Mouse (Mus musculus) testis, adult 2 months (tissue): ENCODE data around the gene Vamp4. TPM values are rescaled to one million over a fixed set of nuclear protein-coding genes. Genes with fewer than 3 reads are reported as not detected.

Experiments used
- H3K27ac ChIP-seq: fragments of 200-500 bp; 2 replicates; pipeline ENCODE4 v1.5.1; 2012; ENCODE audit warnings: low read depth, low read length; ENCODE audit not compliant: control insufficient read depth, insufficient read depth
- H3K27me3 ChIP-seq: fragments of 200-500 bp; 2 replicates; pipeline ENCODE4 v1.6.1; 2012; ENCODE audit warnings: mild to moderate bottlenecking, low read length, moderate library complexity; ENCODE audit not compliant: control insufficient read depth, insufficient read depth
- H3K36me3 ChIP-seq: fragments of 200-500 bp; 2 replicates; pipeline ENCODE4 v1.6.1; 2012; ENCODE audit warnings: mild to moderate bottlenecking, low read length; ENCODE audit not compliant: control insufficient read depth, insufficient read depth
- H3K4me1 ChIP-seq: fragments of 200-500 bp; 2 replicates; pipeline ENCODE4 v1.6.1; 2012; ENCODE audit warnings: low read length; ENCODE audit not compliant: control insufficient read depth, insufficient read depth
- H3K4me3 ChIP-seq: fragments of 200-500 bp; 2 replicates; pipeline ENCODE4 v1.5.1; 2012; ENCODE audit warnings: low read depth, mild to moderate bottlenecking, low read length, moderate library complexity, mixed read lengths; ENCODE audit not compliant: control insufficient read depth
- CTCF ChIP-seq: fragments of 200-500 bp; IDR thresholded peaks from 2 replicates; pipeline ENCODE4 v1.5.1; 2012; ENCODE audit warnings: low read depth, mild to moderate bottlenecking, inconsistent platforms, low read length, moderate library complexity; ENCODE audit not compliant: control insufficient read depth, insufficient read depth, insufficient replicate concordance
- POLR2A ChIP-seq: fragments of 200-500 bp; IDR thresholded peaks from 2 replicates; pipeline ENCODE4 v1.6.1; 2012; ENCODE audit warnings: low read depth, mild to moderate bottlenecking, inconsistent platforms, low read length, moderate library complexity; ENCODE audit not compliant: control insufficient read depth
- polyA plus RNA-seq: library from polyadenylated mRNA; depleted of rRNA; stranded (reverse); fragments of >200 nt; gene quantifications from 2 replicates; pipeline ENCODE4 v1.2.3, GENCODE M21; 2012; rRNA removed

Gene Vamp4
- 20.4 and 24.5 TPM in 2 replicates for polyA plus RNA-seq

DNA sequence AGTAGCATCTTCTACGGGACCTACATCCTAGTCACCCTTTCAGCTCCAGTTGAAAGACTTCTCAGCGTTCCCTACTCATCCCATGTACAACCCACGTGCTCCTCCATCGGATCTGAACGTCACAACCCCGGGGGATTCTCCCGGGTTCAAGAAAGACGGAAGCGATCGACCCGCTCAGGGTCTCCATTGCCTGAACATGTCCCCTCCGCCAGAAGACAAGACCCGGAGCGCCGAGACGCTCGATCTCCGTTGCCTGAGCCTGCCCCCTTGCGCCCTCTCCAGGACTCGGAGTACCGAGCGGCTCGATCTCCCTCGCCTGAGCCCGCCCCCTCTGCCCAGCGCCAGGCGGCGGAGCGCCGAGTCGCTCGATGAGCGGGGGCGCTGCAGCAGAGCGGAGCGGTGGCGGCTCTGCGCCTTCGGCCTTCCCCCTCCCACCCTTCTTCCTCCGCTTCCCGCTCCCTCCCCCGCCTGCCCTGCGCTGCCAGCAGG, at the start of gene Vamp4:
TSS of gene Vamp4 (plus strand) at position 256 of the 489 bp plus-strand sequence.
- peak; percentile 45 for TF ChIP-seq POLR2A
- no peak for TF ChIP-seq CTCF
- Histone ChIP-seq H3K27me3 (no peaks in the 10 kb centered on the region), H3K4me3 (peak within 1 kb of the TSS; percentile 93)

DNA sequence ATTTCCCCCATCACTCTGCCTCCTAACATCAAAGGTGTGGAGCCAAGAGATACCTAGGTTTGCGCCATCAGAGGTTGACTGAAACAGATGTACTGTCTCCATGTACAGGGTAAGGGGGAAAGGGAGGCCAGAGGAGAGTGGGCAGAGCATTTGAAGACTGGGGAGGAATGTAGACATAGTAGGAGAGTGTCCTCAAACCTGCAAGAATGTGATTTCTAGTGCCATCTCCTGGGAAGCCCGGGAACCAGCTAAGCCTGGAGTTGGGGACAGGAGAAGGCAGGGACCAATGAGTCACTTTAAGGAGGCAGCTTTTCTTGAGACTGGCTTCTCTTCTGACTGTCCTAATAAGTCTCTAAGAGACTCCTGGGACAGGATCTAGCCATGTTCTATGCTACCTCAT, 40.7 kb upstream of the Vamp4 start:
- H3K4me1 ChIP-seq, result no peaks in the 10 kb centered on the region
- no peaks in the 10 kb centered on the region for H3K27me3 ChIP-seq
- H3K4me3 ChIP-seq, result no peak overlapping the region
- peaks cover 1% of the 10 kb centered on the region for H3K36me3 ChIP-seq
- TF ChIP-seq CTCF (no peak), POLR2A (no peak)
- no peak overlapping the region for H3K27ac ChIP-seq

More for the DNA sequence above, at the start of gene Vamp4:
- H3K36me3 ChIP-seq, result no peaks in the 10 kb centered on the region
- H3K27ac ChIP-seq, result peak within 1 kb of the TSS; percentile 64
- H3K4me1 ChIP-seq, result no peaks in the 10 kb centered on the region

DNA sequence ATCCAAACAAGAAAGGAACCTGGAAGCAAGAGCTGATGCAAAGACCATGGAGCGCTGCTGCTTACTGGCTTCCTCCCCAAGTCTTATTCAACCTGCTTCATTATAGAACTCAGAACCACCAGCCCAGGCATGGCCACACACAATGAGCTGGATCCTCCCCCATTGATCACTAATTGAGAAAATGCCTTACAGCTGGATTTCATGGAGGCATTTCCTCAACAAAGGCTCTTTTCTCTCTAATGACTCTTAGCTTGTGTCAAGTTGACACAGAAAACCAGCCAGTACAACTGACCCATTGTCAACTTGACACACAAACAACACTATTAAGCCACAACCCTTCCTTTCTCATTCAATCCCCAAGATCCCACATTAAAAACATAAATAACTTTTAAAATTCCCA, 39.6 kb upstream of the Vamp4 start:
- Histone ChIP-seq H3K27me3 (no peaks in the 10 kb centered on the region), H3K4me3 (no peak overlapping the region), H3K27ac (no peak overlapping the region), H3K4me1 (no peaks in the 10 kb centered on the region), H3K36me3 (peaks cover 1% of the 10 kb centered on the region)
- TF ChIP-seq POLR2A, result no peak
- TF ChIP-seq CTCF, result no peak

DNA sequence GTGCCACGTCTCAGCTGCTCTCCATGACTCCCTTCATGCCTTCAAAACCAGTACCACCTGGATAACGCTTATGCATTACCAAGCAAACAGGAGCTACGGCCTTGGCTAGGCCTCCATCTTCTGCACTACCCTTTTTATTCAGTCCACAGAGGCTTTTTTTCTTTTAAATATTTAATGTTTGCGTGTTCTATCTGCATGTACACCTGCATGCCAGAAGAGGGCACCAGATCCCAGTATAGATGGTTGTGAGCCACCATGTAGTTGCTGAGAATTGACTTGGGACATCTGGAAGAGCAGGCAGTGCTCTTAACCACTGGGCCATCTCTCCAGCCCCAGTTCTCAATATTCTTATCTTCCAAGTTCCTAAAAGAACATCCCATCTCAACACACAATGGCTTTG, 38.7 kb upstream of the Vamp4 start:
- Histone ChIP-seq H3K4me1 (no peaks in the 10 kb centered on the region), H3K4me3 (no peak overlapping the region), H3K27ac (no peak overlapping the region), H3K36me3 (peaks cover 1% of the 10 kb centered on the region), H3K27me3 (no peaks in the 10 kb centered on the region)
- no peak for TF ChIP-seq POLR2A
- TF ChIP-seq CTCF, result no peak

DNA sequence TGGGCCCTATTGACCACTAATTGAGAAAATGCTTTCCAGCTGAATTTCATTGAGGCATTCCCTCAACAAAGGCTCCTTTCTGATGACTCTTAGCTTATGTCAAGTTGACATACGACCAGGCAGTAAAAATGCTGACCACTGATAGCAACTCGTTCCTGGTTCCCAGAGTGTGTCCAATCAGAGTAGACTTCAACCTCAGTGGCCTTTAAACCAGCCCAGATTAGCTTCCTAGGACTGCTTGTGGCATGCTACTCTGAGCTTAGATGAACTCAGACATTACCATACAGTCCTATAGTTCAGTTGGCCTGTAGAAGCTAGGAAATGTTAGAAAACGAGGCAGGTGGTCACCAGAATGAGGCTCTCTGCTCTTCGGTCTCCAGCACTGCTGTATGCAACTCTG, 38.0 kb upstream of the Vamp4 start:
- H3K4me1 ChIP-seq, result no peaks in the 10 kb centered on the region
- TF ChIP-seq POLR2A (no peak), CTCF (no peak)
- no peaks in the 10 kb centered on the region for H3K27me3 ChIP-seq
- no peak overlapping the region for H3K27ac ChIP-seq
- H3K4me3 ChIP-seq, result no peak overlapping the region
- peaks cover 1% of the 10 kb centered on the region for H3K36me3 ChIP-seq

DNA sequence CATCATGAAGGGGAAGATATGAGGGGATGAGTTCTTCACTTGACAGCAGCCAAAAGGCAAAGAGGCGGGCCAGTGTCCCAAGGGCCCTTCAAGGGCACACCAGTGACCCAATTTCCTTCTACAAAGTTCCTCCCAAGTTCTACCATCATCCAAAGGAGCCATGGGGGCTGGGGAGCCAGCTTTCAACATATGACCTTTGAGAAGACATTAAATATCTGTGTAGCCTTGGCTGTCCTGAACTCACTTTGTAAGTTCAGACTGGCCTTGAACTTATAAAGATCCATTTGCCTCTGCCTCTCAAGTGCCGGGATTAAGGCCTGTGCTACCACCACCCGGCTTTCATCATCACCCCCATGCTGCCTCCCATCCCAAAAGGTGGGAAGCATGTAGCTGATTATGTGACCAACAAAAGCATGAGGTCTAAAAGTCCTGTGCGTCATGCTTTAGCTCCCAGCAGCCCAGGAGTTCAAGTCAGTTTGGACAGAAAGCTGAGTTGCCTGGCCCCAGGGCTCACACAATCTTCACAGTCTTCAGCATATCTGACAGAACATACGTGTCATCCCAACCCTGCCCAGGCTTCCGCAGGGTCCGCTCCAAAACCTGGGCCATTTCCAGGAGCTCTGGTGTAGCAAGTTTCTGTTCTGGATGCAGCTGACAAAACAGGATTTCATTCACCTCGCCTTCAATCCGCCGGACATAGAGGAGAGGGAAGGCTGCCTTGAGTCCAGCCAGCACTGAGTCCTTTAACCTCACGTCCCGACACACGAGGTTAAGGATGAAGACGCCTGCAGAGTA, 36.4 kb upstream of the Vamp4 start:
- no peak overlapping the region for H3K27ac ChIP-seq
- peaks cover 1% of the 10 kb centered on the region for H3K36me3 ChIP-seq
- no peaks in the 10 kb centered on the region for H3K27me3 ChIP-seq
- TF ChIP-seq CTCF (no peak), POLR2A (no peak)
- no peak overlapping the region for H3K4me3 ChIP-seq
- no peaks in the 10 kb centered on the region for H3K4me1 ChIP-seq

DNA sequence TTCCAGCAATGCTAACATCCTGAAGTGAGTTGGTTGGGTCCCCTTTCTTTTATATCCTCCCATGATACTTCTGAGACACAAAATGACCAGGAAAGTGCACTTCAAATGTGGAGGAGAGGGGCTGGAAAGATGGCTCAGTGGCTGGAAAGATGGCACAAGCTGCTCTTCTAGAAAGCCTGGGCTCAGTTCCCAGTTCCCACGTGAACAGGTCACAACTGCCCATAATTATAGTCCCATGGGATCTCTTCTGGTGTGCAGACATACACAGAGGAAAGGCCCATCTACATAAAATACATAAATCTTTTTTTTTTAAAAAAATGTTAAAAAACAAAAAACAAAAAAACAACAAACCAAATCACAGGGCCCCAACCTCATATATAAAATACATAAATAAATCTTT, 27.1 kb upstream of the Vamp4 start:
- Histone ChIP-seq H3K36me3 (peaks cover 2% of the 10 kb centered on the region), H3K4me3 (no peak overlapping the region), H3K27me3 (no peaks in the 10 kb centered on the region), H3K27ac (no peak overlapping the region), H3K4me1 (peaks cover 6% of the 10 kb centered on the region; the same call in 1 of the 2 replicates)
- no peak for TF ChIP-seq POLR2A
- TF ChIP-seq CTCF, result no peak
